Mouse (Mus musculus): ENCODE results near the gene Sp1. TPM values are rescaled to one million over a fixed set of nuclear protein-coding genes. Genes with fewer than 3 reads are reported as not detected.

Gene Sp1
- total and polyA plus RNA-seq, 3 experiments: 23.5 to 31.8 (median 27.1) TPM

DNA sequence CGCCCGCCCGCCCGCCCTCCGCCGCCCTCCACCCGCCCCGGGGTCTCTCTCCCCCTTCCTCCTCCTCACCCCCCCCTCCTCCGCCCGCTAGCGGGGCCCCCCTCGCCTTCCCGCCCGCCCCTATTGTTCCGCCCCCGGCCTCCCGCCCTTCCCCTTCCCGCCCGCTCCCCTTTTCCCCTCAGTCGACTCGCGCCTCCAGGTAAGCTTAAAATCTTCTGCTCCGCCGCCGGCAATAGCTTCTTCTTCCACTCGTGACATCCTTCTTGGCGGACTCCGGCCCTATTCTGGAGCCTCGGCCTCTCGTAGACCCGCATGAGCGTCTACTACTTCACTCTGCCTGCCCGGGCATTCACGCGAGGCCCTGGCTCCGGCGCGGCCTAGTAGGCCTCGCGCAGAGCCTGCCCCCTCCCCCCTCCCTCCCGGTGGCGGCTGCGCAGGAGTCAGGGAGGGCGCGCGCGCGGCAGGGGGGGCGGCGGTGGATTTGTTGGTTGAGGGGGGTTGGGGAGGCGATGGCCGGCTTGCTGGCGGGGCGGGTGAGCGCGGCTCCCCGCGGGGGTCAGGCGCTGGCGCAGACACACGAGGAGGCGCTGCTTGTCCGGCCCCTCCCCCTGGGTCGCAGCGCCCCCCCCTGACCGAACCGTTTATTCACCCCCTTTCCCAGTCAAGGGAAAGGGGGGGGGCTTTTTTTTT lies 64.8 kb downstream of the Sp1 start:
- peak overlapping the region; percentile 82 to 96 (median 93) for H3K4me3 ChIP-seq (replicated peaks in 1 of 3; ENCODE audit: low read depth in 2 of 3, low read length in 2 of 3, poor library complexity in 1 of 3)
- H3K79me2 ChIP-seq (replicated peaks; ENCODE audit: control insufficient read depth, extremely low read depth, insufficient read depth, poor library complexity, severe bottlenecking): peaks cover 51% of the 10 kb centered on the region
- H3K9me3 ChIP-seq (replicated peaks; ENCODE audit: low read length): peaks cover 5% of the 10 kb centered on the region
- peaks cover 3 to 26% of the 10 kb centered on the region in 2 experiments for H3K4me1 ChIP-seq (ENCODE audit: control insufficient read depth in 1 of 2, insufficient read depth in 2 of 2)
- H3K36me3 ChIP-seq (replicated peaks in 1 of 2; ENCODE audit: control insufficient read depth in 1 of 2, insufficient read depth in 1 of 2, low read length in 1 of 2): peaks cover 22 to 62% of the 10 kb centered on the region in 2 experiments
- H3K4me2 ChIP-seq (ENCODE audit: insufficient read depth, low read depth, poor library complexity, severe bottlenecking): peak overlapping the region; percentile 45; the same call in 1 of the 2 replicates
- no peak for TF ChIP-seq TBP (conservative IDR thresholded peaks at IDR 0.05; ENCODE audit: low read depth, low read length)
- TF ChIP-seq ELF1 (IDR thresholded peaks at IDR 0.05; ENCODE audit: low read depth, low read length): no peak
- peak; percentile 95 for TF ChIP-seq MAZ (IDR thresholded peaks at IDR 0.05; ENCODE audit: low read depth, low read length)
- no peak; the same call in 1 of the 2 replicates for TF ChIP-seq IRF4 (IDR thresholded peaks at IDR 0.05; ENCODE audit: low read depth, low read length)
- no peak for TF ChIP-seq JUND (conservative IDR thresholded peaks at IDR 0.05; ENCODE audit: low read depth, low read length)
- no peak for TF ChIP-seq JUN (IDR thresholded peaks at IDR 0.05; ENCODE audit: insufficient read depth, low read depth, low read length)
- peak; percentile 90 for TF ChIP-seq MXI1 (IDR thresholded peaks at IDR 0.05; ENCODE audit: low read depth, low read length)
- TF ChIP-seq ZMIZ1 (IDR thresholded peaks at IDR 0.05; ENCODE audit: low read depth, low read length): no peak
- TF ChIP-seq MEF2A (IDR thresholded peaks at IDR 0.05; ENCODE audit: borderline replicate concordance, low read depth, low read length): no peak
- TF ChIP-seq UBTF (IDR thresholded peaks at IDR 0.05; ENCODE audit: low read depth, low read length): peak; percentile 100
- TF ChIP-seq BHLHE40 (IDR thresholded peaks at IDR 0.05; ENCODE audit: low read depth, low read length): no peak
- TF ChIP-seq ZNF384 (IDR thresholded peaks at IDR 0.05; ENCODE audit: low read depth, low read length): peak; percentile 71
- TF ChIP-seq TCF12 (IDR thresholded peaks at IDR 0.05; ENCODE audit: low read depth, low read length): no peak
- no peak for TF ChIP-seq RCOR1 (conservative IDR thresholded peaks at IDR 0.05; ENCODE audit: low read depth, low read length)
- TF ChIP-seq MYC (IDR thresholded peaks at IDR 0.05; ENCODE audit: low read depth, low read length): no peak
- TF ChIP-seq CTCF (conservative IDR thresholded peaks at IDR 0.05 in 1 of 2, IDR thresholded peaks at IDR 0.05 in 1 of 2; ENCODE audit: low read depth in 2 of 2, low read length in 2 of 2): peak in 1 of 2 experiments; percentile 56; a peak in 2 of 4 replicates
- TF ChIP-seq USF1 (IDR thresholded peaks at IDR 0.05; ENCODE audit: low read depth, low read length): no peak
- TF ChIP-seq NRF1 (IDR thresholded peaks at IDR 0.05; ENCODE audit: low read depth, low read length): peak; percentile 80
- no peak for TF ChIP-seq CHD1 (IDR thresholded peaks at IDR 0.05; ENCODE audit: low read depth, low read length)
- no peak for TF ChIP-seq PAX5 (IDR thresholded peaks at IDR 0.05; ENCODE audit: low read length)
- TF ChIP-seq E2F4 (IDR thresholded peaks at IDR 0.05; ENCODE audit: insufficient replicate concordance, low read depth, low read length): no peak
- TF ChIP-seq EP300 (IDR thresholded peaks at IDR 0.05; ENCODE audit: low read length): no peak
- TF ChIP-seq USF2 (conservative IDR thresholded peaks at IDR 0.05; ENCODE audit: low read depth, low read length): no peak
- peak; percentile 76 for TF ChIP-seq HCFC1 (IDR thresholded peaks at IDR 0.05; ENCODE audit: low read depth, low read length)
- TF ChIP-seq GABPA (IDR thresholded peaks at IDR 0.05; ENCODE audit: insufficient replicate concordance, low read depth, low read length): no peak
- peak; percentile 64 for TF ChIP-seq POLR2A (IDR thresholded peaks at IDR 0.05; ENCODE audit: low read depth, low read length)
- TF ChIP-seq POLR2AphosphoS2 (IDR thresholded peaks at IDR 0.05; ENCODE audit: low read depth, low read length): peak; percentile 73
- TF ChIP-seq SIN3A (IDR thresholded peaks at IDR 0.05; ENCODE audit: low read length): peak; percentile 96
- no peak for TF ChIP-seq NELFE (IDR thresholded peaks at IDR 0.05; ENCODE audit: low read depth, low read length)
- TF ChIP-seq MAFK (IDR thresholded peaks at IDR 0.05; ENCODE audit: insufficient replicate concordance, low read length): no peak
- TF ChIP-seq ZKSCAN1 (IDR thresholded peaks at IDR 0.05; ENCODE audit: borderline replicate concordance, low read depth, low read length): peak; percentile 66; the same call in 1 of the 2 replicates
- TF ChIP-seq SMC3 (IDR thresholded peaks at IDR 0.05; ENCODE audit: low read depth, low read length): no peak
- no peak for TF ChIP-seq RAD21 (IDR thresholded peaks at IDR 0.05; ENCODE audit: low read depth, low read length)
- TF ChIP-seq KAT2A (IDR thresholded peaks at IDR 0.05; ENCODE audit: insufficient replicate concordance, low read length): peak; percentile 79; the same call in 1 of the 2 replicates
- TF ChIP-seq ETS1 (conservative IDR thresholded peaks at IDR 0.05; ENCODE audit: low read depth, low read length): no peak
- peak; percentile 75 for TF ChIP-seq CHD2 (IDR thresholded peaks at IDR 0.05; ENCODE audit: low read length)
- TF ChIP-seq MAX (IDR thresholded peaks at IDR 0.05; ENCODE audit: low read length): no peak
- TF ChIP-seq ZC3H11A (IDR thresholded peaks at IDR 0.05; ENCODE audit: low read depth, low read length): no peak
- dilution Hi-C loops (cut with MboI; ENCODE audit: extremely low pct_ligation_motif_present, extremely low pct_unique_long_range_greater_than_20kb, low sequenced_read_pairs): no loop called here
- H3K9ac ChIP-seq (ENCODE audit: insufficient read depth, low read depth): peak overlapping the region; percentile 100
- in situ Hi-C loops (cut with MboI; ENCODE audit: low pct_ligation_motif_present, low pct_unique_long_range_greater_than_20kb, low sequenced_read_pairs): no loop called here
- H3K27me3 ChIP-seq (replicated peaks): no peaks in the 10 kb centered on the region
- peak; percentile 70 for DNase-seq (ENCODE audit: extremely low read depth)
- peak overlapping the region; percentile 87 for H3K27ac ChIP-seq (ENCODE audit: insufficient read depth, low read depth)
